Mouse (Mus musculus): ENCODE measurements around the gene Ifngr1. TPM values are rescaled to one million over a fixed set of nuclear protein-coding genes. Genes with fewer than 3 reads are reported as not detected.

Gene Ifngr1
- total and polyA plus RNA-seq, 3 experiments, result 17.3 to 36.0 (median 26.7) TPM

- no peak for DNase-seq (ENCODE audit: extremely low read depth)
- in situ Hi-C loops (cut with MboI; ENCODE audit: low pct_ligation_motif_present, low pct_unique_long_range_greater_than_20kb, low sequenced_read_pairs), result loop anchor here (10.0 kb wide), 1 partner anchor 58 kb away; no protein-coding TSS in a partner anchor
- dilution Hi-C loops (cut with MboI; ENCODE audit: extremely low pct_ligation_motif_present, extremely low pct_unique_long_range_greater_than_20kb, low sequenced_read_pairs), result no loop called here
- Histone ChIP-seq H3K4me3 (replicated peaks in 1 of 3; ENCODE audit: low read depth in 2 of 3, low read length in 2 of 3, poor library complexity in 1 of 3) (peak overlapping the region; percentile 60 to 81 (median 71)), H3K27ac (ENCODE audit: insufficient read depth, low read depth) (no peak overlapping the region), H3K36me3 (replicated peaks in 1 of 2; ENCODE audit: control insufficient read depth in 1 of 2, insufficient read depth in 1 of 2, low read length in 1 of 2) (peaks cover 2 to 24% of the 10 kb centered on the region in 2 experiments), H3K79me2 (replicated peaks; ENCODE audit: control insufficient read depth, extremely low read depth, insufficient read depth, poor library complexity, severe bottlenecking) (peaks cover 6% of the 10 kb centered on the region), H3K9me3 (replicated peaks; ENCODE audit: low read length) (no peaks in the 10 kb centered on the region), H3K27me3 (replicated peaks) (no peaks in the 10 kb centered on the region), H3K4me2 (ENCODE audit: insufficient read depth, low read depth, poor library complexity, severe bottlenecking) (peak overlapping the region; percentile 88), H3K4me1 (ENCODE audit: control insufficient read depth in 1 of 2, insufficient read depth in 2 of 2) (peaks cover 7 to 64% of the 10 kb centered on the region in 2 experiments), H3K9ac (ENCODE audit: insufficient read depth, low read depth) (peak overlapping the region; percentile 60; the same call in 1 of the 2 replicates)
- TF ChIP-seq UBTF (IDR thresholded peaks at IDR 0.05; ENCODE audit: low read depth, low read length) (no peak), MXI1 (IDR thresholded peaks at IDR 0.05; ENCODE audit: low read depth, low read length) (no peak), USF1 (IDR thresholded peaks at IDR 0.05; ENCODE audit: low read depth, low read length) (no peak), IRF4 (IDR thresholded peaks at IDR 0.05; ENCODE audit: low read depth, low read length) (no peak), MAZ (IDR thresholded peaks at IDR 0.05; ENCODE audit: low read depth, low read length) (no peak), MEF2A (IDR thresholded peaks at IDR 0.05; ENCODE audit: borderline replicate concordance, low read depth, low read length) (no peak), PAX5 (IDR thresholded peaks at IDR 0.05; ENCODE audit: low read length) (no peak), KAT2A (IDR thresholded peaks at IDR 0.05; ENCODE audit: insufficient replicate concordance, low read length) (no peak), ZNF384 (IDR thresholded peaks at IDR 0.05; ENCODE audit: low read depth, low read length) (no peak), CTCF (conservative IDR thresholded peaks at IDR 0.05 in 1 of 2, IDR thresholded peaks at IDR 0.05 in 1 of 2; ENCODE audit: low read depth in 2 of 2, low read length in 2 of 2) (no peak), ELF1 (IDR thresholded peaks at IDR 0.05; ENCODE audit: low read depth, low read length) (no peak), USF2 (conservative IDR thresholded peaks at IDR 0.05; ENCODE audit: low read depth, low read length) (no peak), E2F4 (IDR thresholded peaks at IDR 0.05; ENCODE audit: insufficient replicate concordance, low read depth, low read length) (no peak), RAD21 (IDR thresholded peaks at IDR 0.05; ENCODE audit: low read depth, low read length) (no peak), MAX (IDR thresholded peaks at IDR 0.05; ENCODE audit: low read length) (no peak), TBP (conservative IDR thresholded peaks at IDR 0.05; ENCODE audit: low read depth, low read length) (no peak), MAFK (IDR thresholded peaks at IDR 0.05; ENCODE audit: insufficient replicate concordance, low read length) (no peak), JUND (conservative IDR thresholded peaks at IDR 0.05; ENCODE audit: low read depth, low read length) (no peak), ZKSCAN1 (IDR thresholded peaks at IDR 0.05; ENCODE audit: borderline replicate concordance, low read depth, low read length) (no peak), ETS1 (conservative IDR thresholded peaks at IDR 0.05; ENCODE audit: low read depth, low read length) (no peak)
Observed at GRCm38 (mm10) chr10:19592556-19592955, 807 bp downstream of the Ifngr1 start.

DNA sequence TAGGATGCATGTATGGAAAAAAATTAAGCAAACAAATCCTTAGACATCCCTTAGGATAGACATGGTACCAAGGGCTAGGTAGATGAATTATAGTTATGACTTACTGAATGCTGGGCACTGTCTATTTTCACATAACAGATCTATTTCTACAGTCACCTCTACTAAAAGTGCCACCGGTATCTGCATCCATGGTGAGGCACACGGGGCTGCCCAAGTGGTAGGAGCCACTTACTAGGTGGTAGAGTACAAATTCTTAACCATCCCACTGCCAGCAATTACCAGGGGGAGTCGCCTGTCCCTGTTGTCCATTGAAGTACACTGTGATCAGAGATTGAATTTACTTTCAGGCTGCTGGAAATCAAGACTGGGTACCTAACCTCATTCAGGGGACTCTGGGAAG is 1.5 kb downstream of the Ifngr1 start:
- H3K9ac ChIP-seq (ENCODE audit: insufficient read depth, low read depth), result no peak overlapping the region
- peaks cover 6% of the 10 kb centered on the region for H3K79me2 ChIP-seq (replicated peaks; ENCODE audit: control insufficient read depth, extremely low read depth, insufficient read depth, poor library complexity, severe bottlenecking)
- peak overlapping the region in 2 of 3 experiments; percentile 9 to 81 for H3K4me3 ChIP-seq (replicated peaks in 1 of 3; ENCODE audit: low read depth in 2 of 3, low read length in 2 of 3, poor library complexity in 1 of 3)
- in situ Hi-C loops (cut with MboI; ENCODE audit: low pct_ligation_motif_present, low pct_unique_long_range_greater_than_20kb, low sequenced_read_pairs), result loop anchor here (10.0 kb wide), 1 partner anchor 58 kb away; no protein-coding TSS in a partner anchor
- peaks cover 7 to 59% of the 10 kb centered on the region in 2 experiments for H3K4me1 ChIP-seq (ENCODE audit: control insufficient read depth in 1 of 2, insufficient read depth in 2 of 2)
- no peaks in the 10 kb centered on the region for H3K27me3 ChIP-seq (replicated peaks)
- H3K36me3 ChIP-seq (replicated peaks in 1 of 2; ENCODE audit: control insufficient read depth in 1 of 2, insufficient read depth in 1 of 2, low read length in 1 of 2), result peaks cover 5 to 30% of the 10 kb centered on the region in 2 experiments
- TF ChIP-seq ZC3H11A (IDR thresholded peaks at IDR 0.05; ENCODE audit: low read depth, low read length) (no peak), ZKSCAN1 (IDR thresholded peaks at IDR 0.05; ENCODE audit: borderline replicate concordance, low read depth, low read length) (no peak), E2F4 (IDR thresholded peaks at IDR 0.05; ENCODE audit: insufficient replicate concordance, low read depth, low read length) (no peak), CHD1 (IDR thresholded peaks at IDR 0.05; ENCODE audit: low read depth, low read length) (no peak), JUND (conservative IDR thresholded peaks at IDR 0.05; ENCODE audit: low read depth, low read length) (no peak), TCF12 (IDR thresholded peaks at IDR 0.05; ENCODE audit: low read depth, low read length) (no peak), MXI1 (IDR thresholded peaks at IDR 0.05; ENCODE audit: low read depth, low read length) (no peak), ELF1 (IDR thresholded peaks at IDR 0.05; ENCODE audit: low read depth, low read length) (no peak), JUN (IDR thresholded peaks at IDR 0.05; ENCODE audit: insufficient read depth, low read depth, low read length) (no peak), EP300 (IDR thresholded peaks at IDR 0.05; ENCODE audit: low read length) (no peak), CTCF (conservative IDR thresholded peaks at IDR 0.05 in 1 of 2, IDR thresholded peaks at IDR 0.05 in 1 of 2; ENCODE audit: low read depth in 2 of 2, low read length in 2 of 2) (no peak)
- dilution Hi-C loops (cut with MboI; ENCODE audit: extremely low pct_ligation_motif_present, extremely low pct_unique_long_range_greater_than_20kb, low sequenced_read_pairs), result no loop called here
- H3K9me3 ChIP-seq (replicated peaks; ENCODE audit: low read length), result no peaks in the 10 kb centered on the region
- 0 out of 2 replicates have a peak overlapping the region, but pooled peaks have one; percentile 32 for H3K4me2 ChIP-seq (ENCODE audit: insufficient read depth, low read depth, poor library complexity, severe bottlenecking)
- no peak for DNase-seq (ENCODE audit: extremely low read depth)
- H3K27ac ChIP-seq (ENCODE audit: insufficient read depth, low read depth), result no peak overlapping the region

Data from CH12.LX (cell line).